Mouse (Mus musculus): Measurements from ENCODE around the gene Rnf144b. TPM values are rescaled to one million over a fixed set of nuclear protein-coding genes. Genes with fewer than 3 reads are reported as not detected.

The Rnf144b gene
- polyA plus RNA-seq, 1 experiment from 2014 or later = 3.1 TPM

Other genes with a start within 250 kb of the Rnf144b start
- gene Kif13a, start 192.8 kb upstream of the Rnf144b start, polyA plus RNA-seq (2015; fragmentation: Nextera tagmentation; extraction: Ambion mirVana) = 7.9 and 9.1 TPM in 2 replicates
- 2.9 and 4.0 TPM in 2 replicates for gene Nhlrc1, start 107.8 kb upstream of the Rnf144b start, polyA plus RNA-seq (2015; fragmentation: Nextera tagmentation; extraction: Ambion mirVana)
- 16.4 and 17.1 TPM in 2 replicates for gene Kdm1b, start 79.2 kb upstream of the Rnf144b start, polyA plus RNA-seq (2015; fragmentation: Nextera tagmentation; extraction: Ambion mirVana)
- 18.9 and 19.8 TPM in 2 replicates for gene Tpmt, start 77.9 kb upstream of the Rnf144b start, polyA plus RNA-seq (2015; fragmentation: Nextera tagmentation; extraction: Ambion mirVana)
- 164 and 199 TPM in 2 replicates for gene Dek, start 16.5 kb upstream of the Rnf144b start, polyA plus RNA-seq (2015; fragmentation: Nextera tagmentation; extraction: Ambion mirVana)